Mouse (Mus musculus): ENCODE measurements around the gene Rnf220.

Rnf220 gene

DNA sequence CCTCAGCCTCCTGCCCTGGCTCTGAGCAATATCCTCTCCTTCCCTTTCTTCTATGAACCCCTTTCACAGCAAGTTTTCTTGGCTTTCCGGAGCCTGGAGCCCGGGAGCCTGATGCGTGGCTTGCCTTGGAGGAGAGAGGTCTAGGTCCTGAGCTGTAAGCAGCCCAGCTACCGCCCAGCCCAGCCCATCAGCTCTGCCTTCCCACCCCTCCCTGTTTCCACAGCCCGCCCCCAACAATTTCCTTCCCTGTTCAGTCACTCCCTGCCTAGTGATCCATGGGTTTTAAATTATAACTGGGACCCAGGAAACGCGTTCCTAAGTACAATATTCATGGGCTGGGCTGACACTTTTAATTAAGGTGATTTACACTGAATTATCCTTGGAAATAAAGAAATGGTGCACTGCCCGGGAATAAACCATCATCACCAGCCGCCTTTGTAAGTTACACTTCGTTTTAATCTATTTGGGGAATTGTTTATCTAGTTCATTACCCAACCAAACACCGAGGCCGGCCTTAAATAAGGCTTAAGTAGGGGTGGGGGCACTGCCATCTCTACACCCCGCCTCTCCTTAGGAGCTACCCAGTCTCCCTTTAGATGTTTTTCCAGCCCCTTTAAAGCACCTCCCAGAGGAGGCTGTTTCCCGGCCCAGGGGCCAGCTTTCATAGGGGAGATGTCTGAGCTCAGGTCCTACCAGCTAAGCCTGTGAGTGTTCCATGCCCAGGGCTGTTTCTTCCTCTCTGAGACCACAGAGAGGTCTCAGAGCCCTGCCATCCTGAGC lies 194.6 kb downstream of the Rnf220 start:
- no peak for DNase-seq (ENCODE audit: low spot score)

DNA sequence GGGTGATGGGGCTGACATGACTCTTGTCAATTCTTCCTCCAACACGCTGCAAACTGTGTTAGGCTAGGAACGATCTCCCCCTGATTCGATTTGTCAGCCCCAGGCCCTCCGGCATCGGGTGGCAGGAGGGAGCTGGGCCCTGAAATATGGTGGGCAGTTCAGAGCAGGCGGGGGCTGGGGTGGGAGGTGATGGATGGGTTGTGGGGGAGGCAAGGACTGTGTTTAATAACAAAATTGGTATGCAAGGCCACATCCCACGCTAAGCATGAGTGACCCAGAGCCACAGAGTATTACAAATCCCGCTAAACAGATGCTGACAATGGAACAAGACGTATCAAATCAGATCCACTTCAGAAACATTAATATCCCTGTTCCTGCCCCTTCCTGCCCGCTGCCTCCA lies 196.9 kb downstream of the Rnf220 start:
- no peak for DNase-seq (ENCODE audit: low spot score)

DNA sequence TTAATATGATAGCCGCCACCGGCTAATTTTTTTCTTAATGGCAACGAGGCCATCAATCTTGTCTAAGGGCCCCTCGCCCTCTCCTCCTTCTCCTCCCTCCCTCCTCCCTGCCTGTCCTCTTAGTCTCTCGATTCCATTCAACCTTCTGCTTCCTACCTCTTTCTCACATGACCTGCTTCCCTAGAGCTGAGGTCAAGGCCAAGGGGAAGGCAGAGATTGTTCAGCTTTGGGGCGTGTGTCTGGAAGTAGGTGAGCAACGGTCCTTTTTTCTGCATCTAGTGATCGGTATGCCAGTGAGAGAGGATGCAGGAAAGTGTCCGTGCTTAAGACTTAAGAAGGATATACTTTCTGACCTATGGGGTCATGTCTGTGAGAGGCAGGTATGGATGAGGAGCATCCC lies 199.0 kb downstream of the Rnf220 start:
- DNase-seq (ENCODE audit: low spot score) = no peak

- DNase-seq (ENCODE audit: low spot score) = no peak
Measured at GRCm38 (mm10) chr4:117296849-117297593, 199.8 kb downstream of the Rnf220 start.

DNA sequence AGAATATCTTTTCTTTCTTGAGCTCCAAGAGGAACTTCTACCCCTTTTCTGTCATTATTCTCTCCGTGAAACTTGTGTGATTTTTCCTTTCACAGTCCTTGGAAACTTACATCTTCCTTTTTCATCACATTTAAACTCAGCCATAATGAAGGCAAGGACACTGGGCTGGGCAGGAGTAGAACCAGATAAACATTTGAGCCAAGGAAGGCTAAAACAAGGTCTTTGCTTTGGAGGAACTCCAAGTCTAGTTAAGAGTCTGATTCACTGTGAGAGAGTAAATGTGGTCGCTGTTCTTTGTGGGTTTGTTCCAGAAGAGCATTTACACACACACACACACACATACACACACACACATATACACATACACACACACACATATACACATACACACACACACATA lies 205.2 kb downstream of the Rnf220 start:
- no peak for DNase-seq (ENCODE audit: low spot score)

- peak; percentile 86 for DNase-seq (ENCODE audit: low spot score)
Measured at GRCm38 (mm10) chr4:117288927-117289801, 207.7 kb downstream of the Rnf220 start.

- peak; percentile 44 for DNase-seq (ENCODE audit: low spot score)
Measured at GRCm38 (mm10) chr4:117288277-117288926, 208.4 kb downstream of the Rnf220 start.

DNA sequence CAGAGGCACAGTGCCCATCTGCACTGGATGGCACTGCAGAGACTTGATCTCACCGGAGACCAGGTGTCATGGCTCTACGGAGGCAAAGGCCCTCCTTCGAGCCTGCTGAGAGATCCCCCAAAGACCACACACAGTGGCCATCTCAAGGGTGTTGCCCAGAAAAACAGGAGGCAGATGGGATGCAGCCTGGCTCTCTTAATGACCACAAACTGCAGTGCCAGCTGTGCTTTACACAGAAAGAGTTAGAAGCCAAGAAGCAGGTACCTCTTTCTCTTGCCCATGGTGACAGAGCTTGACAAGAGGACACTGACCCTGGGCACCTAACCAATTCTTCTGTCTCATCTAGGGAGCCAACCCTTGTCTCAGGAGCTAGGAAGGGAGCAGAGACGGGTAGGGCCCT lies 212.5 kb downstream of the Rnf220 start:
- DNase-seq (ENCODE audit: low spot score) = no peak

GRCm38 (mm10) chr4:117283271-117284191 lies 213.3 kb downstream of the Rnf220 start:
- DNase-seq (ENCODE audit: low spot score) = peak; percentile 77

DNA sequence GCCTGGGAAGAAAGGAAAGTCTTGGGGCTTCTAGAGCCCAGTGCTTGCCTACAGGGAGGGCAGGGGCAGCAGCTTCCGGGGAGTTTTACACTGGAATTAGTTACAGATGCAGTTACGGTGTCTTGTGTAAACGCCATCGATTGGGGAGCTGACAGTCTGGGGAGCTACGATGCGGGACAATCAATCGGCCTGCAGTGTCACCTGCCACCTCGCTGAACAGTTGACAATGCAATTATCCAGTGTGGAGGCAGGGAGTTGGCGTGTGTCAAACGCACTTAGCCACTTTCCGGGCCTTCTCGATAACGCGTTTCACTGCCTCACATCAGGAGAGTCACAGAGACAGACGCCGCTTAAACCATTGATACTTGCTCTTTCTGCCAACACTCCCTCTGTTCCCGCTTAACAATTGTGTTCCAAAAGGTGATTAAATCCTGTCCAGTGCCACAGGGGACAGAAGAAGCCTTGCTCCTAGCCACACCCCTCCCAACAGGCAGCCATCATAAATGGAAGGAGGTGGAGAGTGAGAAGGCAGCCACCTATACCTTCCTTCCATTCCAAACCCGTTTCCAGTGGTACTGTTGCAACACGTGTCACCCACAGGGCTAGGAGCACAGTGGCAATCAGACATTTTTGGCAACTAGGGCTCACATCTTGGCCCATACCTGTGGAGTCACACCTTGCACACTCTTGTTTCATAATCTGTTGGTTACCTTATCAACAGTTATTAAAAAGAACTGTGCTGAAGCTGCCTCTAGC lies 215.6 kb downstream of the Rnf220 start:
- DNase-seq (ENCODE audit: low spot score) = no peak

DNA sequence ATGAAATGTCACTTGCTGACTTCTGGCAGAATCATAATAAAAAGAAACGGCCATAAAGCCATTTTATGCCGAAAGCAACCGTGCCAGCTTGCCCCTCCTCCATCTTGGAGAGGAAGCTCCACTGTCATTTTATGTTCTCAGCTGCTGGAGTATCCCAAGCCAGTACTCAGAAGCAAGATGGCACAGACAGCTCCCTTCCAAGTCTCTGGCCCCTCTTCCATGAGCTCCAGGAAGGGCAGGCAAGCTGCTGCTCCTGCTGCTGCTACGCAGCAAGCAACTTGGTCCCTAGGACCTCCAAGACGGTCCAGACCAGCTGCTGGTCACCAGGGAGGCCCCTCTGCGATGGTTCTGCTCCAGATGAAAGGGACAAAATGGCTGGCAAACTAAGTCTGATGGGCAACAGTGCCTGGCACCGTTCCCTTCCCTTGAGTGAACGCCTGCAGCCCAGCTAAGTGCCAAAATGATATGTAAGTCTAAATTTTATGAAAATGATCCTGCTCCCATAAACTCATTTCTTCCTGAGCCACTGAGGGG lies 216.4 kb downstream of the Rnf220 start:
- DNase-seq (ENCODE audit: low spot score) = no peak

GRCm38 (mm10) chr4:117279253-117279642 lies 217.6 kb downstream of the Rnf220 start:
- no peak for DNase-seq (ENCODE audit: low spot score)

DNA sequence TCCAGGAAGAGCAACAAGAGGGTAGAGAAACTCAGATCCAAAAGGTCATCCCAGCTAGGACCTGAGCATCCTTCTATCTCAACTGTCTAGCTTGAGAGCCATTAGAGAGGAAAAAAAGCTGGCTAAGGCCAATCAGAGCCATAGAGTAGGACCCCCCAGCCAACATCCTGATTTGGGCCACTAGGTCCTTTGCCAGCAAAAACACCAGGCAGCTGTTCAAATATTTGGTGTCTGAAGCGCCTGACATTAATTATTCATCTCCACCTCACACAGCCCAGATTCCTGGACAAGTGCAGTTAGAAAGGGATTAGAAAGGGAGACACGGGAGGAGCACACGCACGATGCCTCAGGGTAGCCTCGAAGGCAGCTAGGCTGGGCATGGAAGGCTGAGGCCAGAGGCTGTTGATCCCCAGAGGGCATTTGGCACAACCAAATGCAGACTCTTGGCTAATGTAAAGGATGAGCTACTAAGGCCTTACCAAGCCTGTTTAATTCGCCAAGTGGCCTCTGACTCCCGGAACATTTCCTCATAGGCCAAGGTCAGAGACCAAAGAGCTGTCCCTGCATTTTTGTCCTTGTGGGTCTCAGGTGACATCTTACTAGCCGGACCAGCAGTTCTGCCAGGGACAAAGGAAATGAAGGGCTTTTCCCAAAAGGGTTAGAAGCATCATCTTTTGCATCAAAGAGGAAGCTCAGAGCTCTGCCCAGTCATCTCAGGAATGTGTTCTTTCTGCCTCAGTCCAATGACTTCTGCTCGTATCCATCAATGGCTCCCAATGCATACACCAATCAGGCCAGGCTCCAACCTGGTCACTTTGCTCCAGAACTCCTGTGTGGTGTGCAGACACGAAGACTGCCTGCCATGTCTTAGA lies 218.2 kb downstream of the Rnf220 start:
- no peak for DNase-seq (ENCODE audit: low spot score)

DNA sequence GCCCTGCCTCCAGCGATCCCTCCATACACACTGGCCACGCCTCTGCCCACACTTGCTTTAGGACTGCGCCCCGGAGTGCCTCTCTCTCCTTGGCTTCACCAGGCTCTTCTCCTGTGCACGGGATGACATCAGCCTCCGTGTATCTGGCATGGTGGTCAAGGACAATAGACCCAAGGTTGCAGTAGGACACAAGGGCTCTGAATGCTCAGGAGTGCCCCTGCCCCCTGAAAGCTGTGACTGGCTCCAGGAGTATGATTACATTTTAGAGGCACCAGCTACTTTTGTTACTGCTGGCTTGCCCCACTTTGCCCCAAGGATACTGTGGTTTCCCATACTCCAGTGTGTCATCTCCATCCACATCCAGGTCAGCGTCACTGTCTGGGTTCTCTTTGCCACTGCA lies 219.2 kb downstream of the Rnf220 start:
- DNase-seq (ENCODE audit: low spot score) = no peak

DNA sequence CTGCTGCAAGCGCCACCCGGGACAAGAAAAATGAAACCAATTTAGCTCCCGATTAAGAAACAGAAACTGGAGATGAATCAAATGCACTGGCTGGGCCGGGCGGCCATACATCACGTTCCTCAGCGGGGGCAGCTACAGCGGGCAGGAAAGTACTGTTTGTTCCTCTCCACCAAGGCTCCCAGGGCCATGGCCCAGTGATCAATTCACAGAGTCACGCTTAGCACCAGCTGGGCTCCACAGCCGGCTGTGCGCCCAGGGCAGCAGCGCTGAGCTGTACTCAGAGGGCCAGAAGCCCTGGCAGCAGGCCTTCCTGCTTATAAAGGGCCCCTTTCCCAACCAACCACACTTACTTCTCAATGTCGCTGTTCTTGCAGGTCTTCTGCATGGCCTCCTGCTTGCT lies 219.8 kb downstream of the Rnf220 start:
- no peak for DNase-seq (ENCODE audit: low spot score)

DNA sequence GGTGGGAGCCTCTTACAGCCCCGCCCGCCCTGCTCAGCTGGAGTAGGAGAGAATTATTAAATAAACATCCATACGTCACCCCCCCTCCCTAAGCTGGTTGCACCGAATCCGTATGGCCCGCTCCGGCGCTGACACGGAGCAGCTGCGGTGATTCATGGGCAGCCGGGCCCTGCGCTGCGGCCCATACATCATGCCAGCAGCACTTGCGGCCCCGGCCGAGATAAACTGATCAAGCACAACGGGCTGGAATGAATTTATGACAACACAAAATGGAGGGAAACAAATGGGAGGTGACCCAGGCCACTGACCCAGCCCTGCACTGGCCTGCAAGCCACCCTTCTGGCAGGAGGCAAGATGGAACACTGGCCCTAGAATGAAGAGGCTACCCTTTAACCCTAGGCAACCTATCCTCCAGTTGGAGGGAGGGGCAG lies 220.6 kb downstream of the Rnf220 start:
- DNase-seq (ENCODE audit: low spot score) = peak; percentile 42

- no peak for DNase-seq (ENCODE audit: low spot score)
Measured at GRCm38 (mm10) chr4:117274720-117275119, 222.1 kb downstream of the Rnf220 start.

GRCm38 (mm10) chr4:117272459-117272858 lies 224.4 kb downstream of the Rnf220 start:
- DNase-seq (ENCODE audit: low spot score) = peak; percentile 56

GRCm38 (mm10) chr4:117270278-117270677 lies 226.6 kb downstream of the Rnf220 start:
- DNase-seq (ENCODE audit: low spot score) = peak; percentile 95

Data from embryo, embryonic 10 days (tissue).